Mouse (Mus musculus) kidney, adult 2 months (tissue): ENCODE data around the gene Cdc45.

Source experiments
- CTCF ChIP-seq: fragments of 200-500 bp; conservative IDR thresholded peaks from 2 replicates; pipeline ENCODE4 v1.5.1; 2011; ENCODE audit warnings: low read depth, mild to moderate bottlenecking, control low read depth, low read length, moderate library complexity, mixed read lengths; ENCODE audit not compliant: insufficient read depth, insufficient read length
- POLR2A ChIP-seq: fragments of 200-500 bp; IDR thresholded peaks from one replicate; pipeline ENCODE4 v1.6.1; 2011; ENCODE audit warnings: low read depth, low read length, control low read depth

GRCm38 (mm10) chr16:18811468-18812384 is at the start of gene Cdc45, which contains the start of gene Ufd1:
- TF ChIP-seq CTCF, result no peak
- peak; percentile 48 for TF ChIP-seq POLR2A
